Mouse (Mus musculus): Measurements from ENCODE around the gene D3Ertd751e. TPM values are rescaled to one million over a fixed set of nuclear protein-coding genes. Genes with fewer than 3 reads are reported as not detected.
A peak's percentile ranks its signal among the peaks of the same experiment; 100 is the strongest.

Gene D3Ertd751e
- 15.1 and 16.4 TPM in 2 replicates for polyA plus RNA-seq (2015; fragmentation: Nextera tagmentation; extraction: Ambion mirVana)

DNA sequence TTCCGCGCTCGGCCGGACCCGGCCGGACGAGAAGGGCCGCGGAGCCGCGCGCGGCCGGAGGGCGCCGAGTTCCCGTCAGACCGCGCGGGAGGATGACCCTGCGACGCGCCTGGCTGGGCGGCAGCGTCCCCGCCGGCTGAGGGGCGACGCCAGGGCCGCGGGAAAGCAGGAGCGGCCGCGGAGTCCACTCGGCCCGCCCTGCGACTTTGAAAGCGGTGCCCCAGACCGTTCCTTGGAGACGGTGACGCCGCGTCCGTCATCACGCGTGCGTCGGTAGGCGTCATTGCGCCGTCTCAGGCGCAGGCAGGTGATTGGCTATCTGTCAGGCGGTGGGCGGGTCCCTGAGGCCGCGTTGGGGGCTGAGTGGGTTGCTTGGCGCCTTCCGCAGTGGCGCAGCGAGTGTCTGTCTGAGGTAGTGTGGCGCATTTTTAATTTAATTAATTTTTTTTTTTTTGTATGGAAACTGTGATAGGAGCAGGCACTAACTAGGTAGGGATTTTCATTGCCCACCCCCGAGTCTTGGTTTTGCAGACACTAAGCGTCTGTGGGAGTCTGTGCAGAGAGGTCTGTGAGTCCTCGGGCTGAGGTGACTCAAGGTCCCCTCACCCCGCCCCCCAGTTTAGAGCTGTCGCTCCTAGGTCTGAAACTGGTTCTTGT is at the start of gene D3Ertd751e, which contains the start of gene Sclt1:
D3Ertd751e (plus strand) TSS at position 334 of the 657 bp plus-strand sequence.
Sclt1 (minus strand) TSS at position 237 of the 657 bp plus-strand sequence.
- peak within 1 kb of the TSS; percentile 92 for H3K27ac ChIP-seq
- no peaks in the 10 kb centered on the region for H3K27me3 ChIP-seq (replicated peaks)
- H3K9me3 ChIP-seq, result no peaks in the 10 kb centered on the region
- peak within 1 kb of the TSS; percentile 91 for H3K9ac ChIP-seq
- ATAC-seq (ENCODE audit: insufficient read depth, low FRiP score, low read depth), result peak; percentile 100
- no peaks in the 10 kb centered on the region for H3K4me1 ChIP-seq
- H3K4me3 ChIP-seq (replicated peaks), result peak within 1 kb of the TSS; percentile 76
- WGBS, result under 1% methylated on average over 65 of the region's 66 CpGs
- H3K4me2 ChIP-seq, result peak within 1 kb of the TSS; percentile 70
- H3K36me3 ChIP-seq, result no peaks in the 10 kb centered on the region

DNA sequence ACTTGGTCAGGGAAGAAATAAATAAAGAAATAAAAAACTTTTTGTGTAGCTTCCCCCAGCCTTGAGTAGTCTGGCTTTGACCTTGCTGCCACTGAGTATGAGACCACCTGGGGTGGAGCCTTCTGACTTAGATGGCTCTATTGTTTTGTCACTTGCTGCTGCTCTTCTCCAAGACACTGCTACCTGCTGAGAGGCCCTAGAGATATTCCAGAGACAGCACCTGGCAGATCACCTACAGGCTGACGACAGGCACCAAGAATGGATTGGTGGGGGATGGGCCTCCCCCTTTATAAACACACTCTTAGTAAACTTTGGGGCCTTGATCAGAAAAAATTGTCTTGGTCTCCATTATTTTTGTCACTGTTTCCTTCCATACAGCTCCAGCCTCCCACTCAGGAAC is 46.7 kb upstream of the D3Ertd751e start:
- WGBS, result 84% methylated on average over 1 of the region's 1 CpGs
- Histone ChIP-seq H3K9me3 (no peaks in the 10 kb centered on the region), H3K36me3 (no peaks in the 10 kb centered on the region), H3K4me3 (replicated peaks) (no peak overlapping the region), H3K9ac (no peak overlapping the region), H3K27ac (no peak overlapping the region), H3K27me3 (replicated peaks) (no peaks in the 10 kb centered on the region), H3K4me1 (no peaks in the 10 kb centered on the region), H3K4me2 (no peak overlapping the region)
- no peak for ATAC-seq (ENCODE audit: insufficient read depth, low FRiP score, low read depth)

DNA sequence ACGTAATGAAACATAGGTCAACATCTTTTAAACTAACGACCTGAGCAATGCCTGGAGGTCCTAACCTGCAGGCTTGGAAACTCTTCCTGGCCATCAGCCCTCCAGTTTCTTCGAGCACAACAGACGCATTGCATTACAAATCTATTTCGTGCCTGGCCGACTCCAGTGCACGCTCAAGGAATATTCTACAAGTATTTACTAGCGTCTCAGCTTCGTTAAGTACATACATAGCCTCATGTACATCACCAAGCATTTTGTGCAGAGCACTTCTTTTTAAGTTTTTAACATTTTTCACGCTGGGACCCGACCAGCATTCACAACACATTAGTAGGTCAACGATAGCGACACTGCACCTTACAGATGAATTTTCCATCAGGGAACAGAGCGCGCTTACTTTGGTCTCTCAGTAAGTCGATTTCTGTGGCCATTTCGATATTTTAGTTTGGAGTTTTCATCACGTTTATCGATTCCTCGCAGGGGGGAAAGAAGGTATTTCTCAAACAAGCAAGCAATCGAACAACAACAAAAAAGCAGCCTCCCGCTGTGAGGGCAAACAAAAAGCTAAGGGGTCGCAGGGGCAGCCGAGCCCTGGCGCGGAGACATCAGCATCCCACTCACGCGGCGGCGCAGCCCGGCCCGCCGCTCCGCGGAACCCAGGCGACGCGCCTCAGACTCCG is 672 bp upstream of the D3Ertd751e start:
- no peaks in the 10 kb centered on the region for H3K36me3 ChIP-seq
- H3K9ac ChIP-seq, result peak overlapping the region; percentile 91
- no peaks in the 10 kb centered on the region for H3K9me3 ChIP-seq
- under 1% methylated on average over 37 of the region's 39 CpGs for WGBS
- H3K27me3 ChIP-seq (replicated peaks), result no peaks in the 10 kb centered on the region
- H3K4me2 ChIP-seq, result peak overlapping the region; percentile 70
- H3K27ac ChIP-seq, result peak overlapping the region; percentile 92
- no peak for ATAC-seq (ENCODE audit: insufficient read depth, low FRiP score, low read depth)
- H3K4me3 ChIP-seq (replicated peaks), result peak overlapping the region; percentile 76
- no peaks in the 10 kb centered on the region for H3K4me1 ChIP-seq

DNA sequence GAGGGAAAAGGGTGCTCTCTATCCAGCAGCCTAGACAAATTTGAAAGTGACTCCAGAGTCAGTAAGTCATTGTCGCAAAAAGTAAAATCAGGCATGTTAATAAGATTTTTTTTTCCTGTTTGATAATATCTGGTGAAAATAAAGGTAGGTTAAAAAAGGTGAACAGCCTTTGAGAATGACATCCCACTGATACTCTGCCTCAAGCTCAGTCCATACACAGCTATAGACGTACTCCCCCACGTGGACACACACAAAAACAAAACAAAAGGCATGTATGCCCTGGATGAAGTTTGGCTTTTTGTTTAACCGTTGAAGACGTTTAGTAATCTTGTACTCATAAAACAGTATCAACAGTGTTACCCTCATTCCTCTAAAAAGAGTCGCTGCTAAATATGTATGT is 1.0 kb downstream of the D3Ertd751e start:
- no peak overlapping the region for H3K27ac ChIP-seq
- H3K4me2 ChIP-seq, result peak overlapping the region; percentile 68
- H3K4me1 ChIP-seq, result no peaks in the 10 kb centered on the region
- ATAC-seq (ENCODE audit: insufficient read depth, low FRiP score, low read depth), result no peak
- no peaks in the 10 kb centered on the region for H3K27me3 ChIP-seq (replicated peaks)
- 39% methylated on average over 6 of the region's 6 CpGs for WGBS
- H3K36me3 ChIP-seq, result no peaks in the 10 kb centered on the region
- H3K9me3 ChIP-seq, result no peaks in the 10 kb centered on the region
- H3K9ac ChIP-seq, result no peak overlapping the region
- no peak overlapping the region for H3K4me3 ChIP-seq (replicated peaks)

DNA sequence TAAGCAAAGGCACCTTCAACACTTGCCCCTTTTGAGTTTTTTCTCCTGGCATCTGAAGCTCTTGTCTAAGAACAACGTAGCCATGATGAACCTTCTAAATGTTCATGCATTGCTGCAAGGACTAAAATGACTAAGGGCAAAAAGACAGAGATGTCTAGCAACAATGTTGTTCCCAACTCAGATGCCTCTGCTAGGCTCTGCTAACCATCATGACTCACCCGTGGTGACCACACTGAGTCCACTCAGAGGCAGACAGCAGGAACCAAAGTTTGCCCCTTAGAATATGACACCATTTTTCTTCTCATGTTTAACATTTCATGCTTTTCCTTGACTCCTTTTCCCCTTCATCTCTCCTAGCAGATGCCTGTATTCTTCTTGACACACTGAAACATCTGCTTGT is 12.1 kb downstream of the D3Ertd751e start:
- no peaks in the 10 kb centered on the region for H3K27me3 ChIP-seq (replicated peaks)
- H3K27ac ChIP-seq, result no peak overlapping the region
- no peaks in the 10 kb centered on the region for H3K9me3 ChIP-seq
- H3K36me3 ChIP-seq, result no peaks in the 10 kb centered on the region
- WGBS, result 83% methylated on average over 2 of the region's 2 CpGs
- H3K4me3 ChIP-seq (replicated peaks), result no peak overlapping the region
- no peak for ATAC-seq (ENCODE audit: insufficient read depth, low FRiP score, low read depth)
- H3K4me2 ChIP-seq, result no peak overlapping the region
- H3K9ac ChIP-seq, result no peak overlapping the region
- H3K4me1 ChIP-seq, result no peaks in the 10 kb centered on the region

DNA sequence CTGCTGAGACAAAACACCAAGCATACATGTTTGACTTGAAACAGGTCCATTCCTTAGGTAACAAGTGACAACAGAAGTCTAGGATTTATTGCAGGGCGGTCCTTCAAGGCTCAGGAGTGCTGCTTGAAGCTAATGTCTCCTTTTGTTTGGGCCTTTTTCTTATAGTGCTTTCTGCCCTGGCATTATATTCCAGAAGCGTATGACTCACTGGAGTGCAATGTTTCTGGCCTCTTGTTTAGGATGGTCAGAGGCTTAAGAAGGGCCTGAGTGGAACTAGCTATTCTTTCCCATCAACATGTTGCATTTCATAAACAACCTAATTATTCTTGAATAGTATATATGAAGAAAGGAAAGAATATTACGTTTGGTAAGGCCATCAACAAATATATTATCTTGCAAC is 19.7 kb downstream of the D3Ertd751e start:
- WGBS, result 83% methylated on average over 3 of the region's 3 CpGs
- H3K4me3 ChIP-seq (replicated peaks), result no peak overlapping the region
- no peaks in the 10 kb centered on the region for H3K27me3 ChIP-seq (replicated peaks)
- ATAC-seq (ENCODE audit: insufficient read depth, low FRiP score, low read depth), result no peak
- no peak overlapping the region for H3K9ac ChIP-seq
- no peaks in the 10 kb centered on the region for H3K9me3 ChIP-seq
- H3K27ac ChIP-seq, result no peak overlapping the region
- no peak overlapping the region for H3K4me2 ChIP-seq
- H3K4me1 ChIP-seq, result no peaks in the 10 kb centered on the region
- H3K36me3 ChIP-seq, result no peaks in the 10 kb centered on the region

DNA sequence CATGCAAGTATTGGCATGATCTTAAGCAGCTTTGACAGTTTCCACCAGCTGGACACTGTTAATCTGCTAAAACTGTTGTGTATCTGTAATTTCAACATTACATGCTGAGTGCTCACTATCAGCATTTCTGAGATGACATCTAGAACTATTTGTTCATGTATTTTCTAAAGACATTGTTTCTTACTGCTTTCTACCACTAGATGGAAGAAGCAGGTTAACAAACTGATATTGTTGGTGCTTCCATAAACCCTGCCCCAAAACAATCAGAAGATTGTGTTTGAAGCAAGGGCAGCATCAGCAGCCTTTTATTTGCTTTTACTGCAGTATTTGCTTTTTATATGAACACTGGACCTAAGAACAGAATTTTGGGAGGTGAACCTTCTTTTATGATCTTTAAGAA is 70.0 kb downstream of the D3Ertd751e start:
- H3K27me3 ChIP-seq (replicated peaks), result no peaks in the 10 kb centered on the region
- H3K27ac ChIP-seq, result no peak overlapping the region
- no peaks in the 10 kb centered on the region for H3K9me3 ChIP-seq
- no peaks in the 10 kb centered on the region for H3K36me3 ChIP-seq
- H3K4me2 ChIP-seq, result no peak overlapping the region
- no peak overlapping the region for H3K4me3 ChIP-seq (replicated peaks)
- ATAC-seq (ENCODE audit: insufficient read depth, low FRiP score, low read depth), result no peak
- no peak overlapping the region for H3K9ac ChIP-seq
- no peaks in the 10 kb centered on the region for H3K4me1 ChIP-seq

Other genes starting within 250 kb of the D3Ertd751e start
- 17.0 and 17.5 TPM in 2 replicates for gene Jade1, start 186.9 kb upstream of the D3Ertd751e start, polyA plus RNA-seq (2015; fragmentation: Nextera tagmentation; extraction: Ambion mirVana)
- 18.0 and 20.3 TPM in 2 replicates for gene Sclt1, start 97 bp upstream of the D3Ertd751e start, polyA plus RNA-seq (2015; fragmentation: Nextera tagmentation; extraction: Ambion mirVana)